In genomic region chr12:71201753-71202152, GRCm38 (mm10) we compare ENCODE assay signal across 16 mouse cellular contexts.
DNase-seq lines count a peak whose midpoint lies in the region; ATAC-seq and TF ChIP-seq lines count a peak whose summit lies in the region.
"Had no signal": no experiment of that assay in that cellular context is flagged by ENCODE, and none has a peak within 500 bp of the region (broad histone marks: within the 10 kb centered on the region; RNA-seq: fewer than 3 reads in every experiment).

No protein-coding gene starts in this region.

- no peak for TF ChIP-seq CTCF in heart, adult 2 months (IDR thresholded peaks at IDR 0.05)

- H3K9ac ChIP-seq in heart, adult 2 months (ENCODE audit: low read depth, low read length), result no peak overlapping the region
- H3K9ac ChIP-seq in intestine, embryonic 14.5 days (ENCODE audit: low read length), result no peak overlapping the region
- no peak overlapping the region for H3K9ac ChIP-seq in intestine, embryonic 16.5 days (ENCODE audit: low read depth, low read length)
- no peak overlapping the region for H3K9ac ChIP-seq in lung, embryonic 15.5 days
- no peak overlapping the region for H3K9ac ChIP-seq in stomach, embryonic 16.5 days (ENCODE audit: low read length)
- H3K9ac ChIP-seq: liver, embryonic 15.5 days had no signal

- WGBS in heart, adult 2 months, result 36% methylated on average over 5 of the region's 5 CpGs
- 58% methylated on average over 5 of the region's 5 CpGs for WGBS in intestine, embryonic 14.5 days
- 61% methylated on average over 5 of the region's 5 CpGs for WGBS in intestine, embryonic 16.5 days
- 36% methylated on average over 5 of the region's 5 CpGs for WGBS in lung, embryonic 15.5 days
- WGBS in stomach, embryonic 16.5 days, result 53% methylated on average over 5 of the region's 5 CpGs

- intact Hi-C loops in heart, adult 2 months (cut with DNase I), result no loop called here

- no peaks in the 10 kb centered on the region for H3K9me3 ChIP-seq in intestine, embryonic 14.5 days (ENCODE audit: control insufficient read depth, low read length)
- H3K9me3 ChIP-seq in intestine, embryonic 16.5 days (ENCODE audit: control insufficient read depth, low read length), result no peaks in the 10 kb centered on the region
- no peaks in the 10 kb centered on the region for H3K9me3 ChIP-seq in lung, embryonic 15.5 days
- H3K9me3 ChIP-seq in stomach, embryonic 16.5 days (replicated peaks; ENCODE audit: control insufficient read depth, low read length), result no peaks in the 10 kb centered on the region
- H3K9me3 ChIP-seq: liver, embryonic 15.5 days had no signal

- no peak overlapping the region for H3K4me3 ChIP-seq in heart, adult 2 months
- no peak overlapping the region for H3K4me3 ChIP-seq in intestine, embryonic 14.5 days (ENCODE audit: low read depth, low read length)
- no peak overlapping the region for H3K4me3 ChIP-seq in intestine, embryonic 16.5 days (ENCODE audit: low read length)
- no peak overlapping the region for H3K4me3 ChIP-seq in lung, embryonic 15.5 days
- no peak overlapping the region for H3K4me3 ChIP-seq in stomach, embryonic 16.5 days (replicated peaks; ENCODE audit: low read length)
- H3K4me3 ChIP-seq: liver, embryonic 15.5 days had no signal

- H3K79me2 ChIP-seq in heart, adult 2 months (replicated peaks; ENCODE audit: control insufficient read depth, insufficient read depth, low read length), result no peaks in the 10 kb centered on the region

- DNase-seq in heart, adult 11 months, result peak; percentile 89
- no peak for DNase-seq in heart, adult 2 months
- no peak for DNase-seq in intestine, embryonic 14.5 days (ENCODE audit: low spot score)
- DNase-seq in lung, postnatal 4 days, result no peak
- no peak for DNase-seq in embryo, embryonic 9.5 days (ENCODE audit: extremely low spot score)
- DNase-seq: gastrocnemius, postnatal 25 days; layer of hippocampus, postnatal 36 days; right cerebral cortex, postnatal 14 days; thymus, postnatal 4 days had no signal

- no peaks in the 10 kb centered on the region for H3K4me1 ChIP-seq in heart, adult 2 months (ENCODE audit: control insufficient read depth, insufficient read depth, low read length)
- H3K4me1 ChIP-seq in intestine, embryonic 14.5 days (replicated peaks; ENCODE audit: control insufficient read depth, insufficient read depth, low read length), result no peaks in the 10 kb centered on the region; the same call in 1 of the 2 replicates
- no peaks in the 10 kb centered on the region for H3K4me1 ChIP-seq in intestine, embryonic 16.5 days (ENCODE audit: control insufficient read depth, insufficient read depth, low read length)
- peaks cover 6% of the 10 kb centered on the region; the same call in 1 of the 2 replicates for H3K4me1 ChIP-seq in lung, embryonic 15.5 days
- H3K4me1 ChIP-seq in stomach, embryonic 16.5 days (ENCODE audit: control insufficient read depth, insufficient read depth, low read length), result no peaks in the 10 kb centered on the region; the same call in 1 of the 2 replicates
- H3K4me1 ChIP-seq: liver, embryonic 15.5 days had no signal

- no peak for TF ChIP-seq EP300 in heart, adult 2 months (IDR thresholded peaks at IDR 0.05; ENCODE audit: insufficient read depth, low read depth, low read length)

- no peak for TF ChIP-seq POLR2A in heart, adult 2 months (IDR thresholded peaks at IDR 0.05; ENCODE audit: insufficient read depth, low read depth, low read length)

- no peak overlapping the region for H3K4me2 ChIP-seq in intestine, embryonic 14.5 days (ENCODE audit: low read length)
- no peak overlapping the region for H3K4me2 ChIP-seq in intestine, embryonic 16.5 days (ENCODE audit: low read depth, low read length)
- no peak overlapping the region for H3K4me2 ChIP-seq in lung, embryonic 15.5 days
- H3K4me2 ChIP-seq in stomach, embryonic 16.5 days (ENCODE audit: low read depth, low read length), result no peak overlapping the region
- H3K4me2 ChIP-seq: liver, embryonic 15.5 days; midbrain, embryonic 11.5 days had no signal

- no peaks in the 10 kb centered on the region for H3K27me3 ChIP-seq in heart, adult 2 months (ENCODE audit: control insufficient read depth, insufficient read depth, low read length)
- H3K27me3 ChIP-seq in intestine, embryonic 14.5 days (replicated peaks; ENCODE audit: control insufficient read depth, insufficient read depth, low read length), result no peaks in the 10 kb centered on the region
- no peaks in the 10 kb centered on the region for H3K27me3 ChIP-seq in intestine, embryonic 16.5 days (replicated peaks; ENCODE audit: control insufficient read depth, insufficient read depth, low read length)
- no peaks in the 10 kb centered on the region for H3K27me3 ChIP-seq in lung, embryonic 15.5 days
- no peaks in the 10 kb centered on the region for H3K27me3 ChIP-seq in stomach, embryonic 16.5 days (ENCODE audit: control insufficient read depth, insufficient read depth, low read length)
- H3K27me3 ChIP-seq: liver, embryonic 15.5 days had no signal

- H3K27ac ChIP-seq in heart, adult 2 months, result no peak overlapping the region
- H3K27ac ChIP-seq in intestine, embryonic 14.5 days (ENCODE audit: low read depth), result 0 out of 2 replicates have a peak overlapping the region, but pooled peaks have one; percentile 9
- no peak overlapping the region for H3K27ac ChIP-seq in intestine, embryonic 16.5 days (ENCODE audit: low read length)
- H3K27ac ChIP-seq in lung, embryonic 15.5 days, result peak overlapping the region; percentile 69
- peak overlapping the region; percentile 47 for H3K27ac ChIP-seq in stomach, embryonic 16.5 days (ENCODE audit: low read length)
- H3K27ac ChIP-seq: liver, embryonic 15.5 days; macrophage had no signal

- no peak for ATAC-seq in intestine, embryonic 14.5 days (replicated peaks; ENCODE audit: low FRiP score, low TSS enrichment, low read depth)
- ATAC-seq in intestine, embryonic 16.5 days, result no peak
- ATAC-seq in lung, embryonic 15.5 days (ENCODE audit: borderline replicate concordance, extremely low read depth, low FRiP score, low TSS enrichment), result no peak
- ATAC-seq in stomach, embryonic 16.5 days (ENCODE audit: insufficient read depth, low FRiP score), result no peak
- ATAC-seq: forebrain, embryonic 14.5 days had no signal

- no peaks in the 10 kb centered on the region for H3K36me3 ChIP-seq in heart, adult 2 months (ENCODE audit: control insufficient read depth, insufficient read depth, low read length)
- H3K36me3 ChIP-seq in intestine, embryonic 14.5 days (ENCODE audit: control insufficient read depth, insufficient read depth, low read length), result peaks cover 15% of the 10 kb centered on the region
- H3K36me3 ChIP-seq in intestine, embryonic 16.5 days (ENCODE audit: control insufficient read depth, insufficient read depth, low read length), result no peaks in the 10 kb centered on the region; the same call in 1 of the 2 replicates
- no peaks in the 10 kb centered on the region for H3K36me3 ChIP-seq in lung, embryonic 15.5 days
- peaks cover 3% of the 10 kb centered on the region; the same call in 1 of the 2 replicates for H3K36me3 ChIP-seq in stomach, embryonic 16.5 days (ENCODE audit: control insufficient read depth, insufficient read depth, low read length)

Comparison
In these comparisons a context has a peak if more than half of its experiments do, and no peak if none do; other contexts are left out.
1. H3K27ac ChIP-seq: peak in intestine, embryonic 14.5 days (single experiment), lung, embryonic 15.5 days (single experiment) and stomach, embryonic 16.5 days (single experiment); none in heart, adult 2 months (single experiment) and intestine, embryonic 16.5 days (single experiment).